Mouse (Mus musculus) activated CD4-positive, CD25-positive, alpha-beta regulatory T cell, adult 4 months (primary cell): Measurements from ENCODE around the gene Schip1. TPM values are rescaled to one million over a fixed set of nuclear protein-coding genes. Genes with fewer than 3 reads are reported as not detected.

Source experiments
- ATAC-seq: one replicate; pipeline ENCODE4 v1.8.0; 2017
- polyA plus RNA-seq, 2 experiments: library from polyadenylated mRNA; unstranded; fragments of 100-300 nt; shearing (Covaris generic); gene quantifications; one replicate each; pipeline ENCODE4 v1.2.1; 2017

Gene Schip1
- polyA plus RNA-seq, 2 experiments from 2014 or later, result 0.22 TPM; not detected in 1

- ATAC-seq, result no peak
Observed at GRCm38 (mm10) chr3:68479266-68479665, 414.7 kb downstream of the Schip1 start.

DNA sequence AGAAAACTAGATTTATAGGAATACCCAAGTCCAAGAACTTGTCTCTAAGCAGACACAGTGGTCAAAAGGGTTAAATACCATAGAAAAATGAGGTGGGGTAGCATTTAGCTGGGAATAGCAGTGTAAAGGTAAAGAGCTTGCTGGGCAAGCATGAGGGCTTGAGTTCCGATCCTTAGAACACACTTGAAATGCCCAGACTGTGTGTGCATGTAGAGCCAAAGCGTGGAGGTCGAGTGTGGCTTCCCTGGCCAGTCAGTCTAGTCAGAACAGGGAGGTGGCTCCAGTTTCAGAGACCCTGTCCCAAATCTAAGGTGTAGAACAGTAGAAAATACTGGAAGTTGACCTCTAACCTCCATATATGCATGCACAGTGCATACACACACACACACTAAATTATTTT is 418.9 kb downstream of the Schip1 start:
- no peak for ATAC-seq

- ATAC-seq, result no peak
Observed at GRCm38 (mm10) chr3:68484021-68484420, 419.4 kb downstream of the Schip1 start.

- ATAC-seq, result no peak
Observed at GRCm38 (mm10) chr3:68484561-68484960, 420.0 kb downstream of the Schip1 start.

DNA sequence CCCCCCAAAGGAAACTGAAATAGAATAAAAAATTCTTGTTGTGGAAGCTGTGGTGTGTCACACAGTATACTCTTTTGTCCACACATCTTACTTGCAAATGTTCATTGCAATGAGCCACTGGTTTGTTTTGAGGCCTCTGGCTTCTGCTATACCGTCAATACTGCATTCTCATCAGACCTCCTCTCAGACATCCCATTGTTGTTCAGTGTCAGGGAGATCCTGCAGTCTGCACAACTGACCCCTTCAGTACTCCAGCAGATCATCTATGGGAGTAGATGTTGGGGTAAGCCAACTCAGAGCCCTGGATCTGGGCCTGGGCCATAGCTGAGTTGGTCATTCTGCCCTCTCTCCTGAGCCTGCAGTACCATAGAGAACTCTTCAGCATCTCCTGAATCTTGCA is 423.0 kb downstream of the Schip1 start:
- no peak for ATAC-seq

GRCm38 (mm10) chr3:68488316-68488715 is 423.7 kb downstream of the Schip1 start:
- no peak for ATAC-seq

DNA sequence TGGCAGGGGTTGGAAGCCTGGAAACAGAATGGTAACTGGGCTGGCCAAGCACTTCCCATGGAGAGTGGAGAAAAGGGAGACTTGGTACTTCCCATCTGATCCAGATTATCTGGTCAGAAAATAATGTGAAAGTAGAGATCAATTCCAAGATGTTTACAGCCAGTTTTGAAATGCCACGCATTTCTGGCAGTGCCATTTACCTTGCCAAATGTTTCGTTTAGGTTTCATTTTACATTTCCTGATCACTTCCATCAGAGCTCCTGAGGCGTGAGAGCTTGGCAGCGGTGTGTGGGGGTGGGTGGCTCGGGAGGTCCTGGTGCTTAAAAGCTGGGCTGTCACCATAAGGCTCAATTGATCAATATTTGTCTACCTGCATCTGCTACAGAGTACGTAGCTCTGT is 426.9 kb downstream of the Schip1 start:
- ATAC-seq, result no peak

DNA sequence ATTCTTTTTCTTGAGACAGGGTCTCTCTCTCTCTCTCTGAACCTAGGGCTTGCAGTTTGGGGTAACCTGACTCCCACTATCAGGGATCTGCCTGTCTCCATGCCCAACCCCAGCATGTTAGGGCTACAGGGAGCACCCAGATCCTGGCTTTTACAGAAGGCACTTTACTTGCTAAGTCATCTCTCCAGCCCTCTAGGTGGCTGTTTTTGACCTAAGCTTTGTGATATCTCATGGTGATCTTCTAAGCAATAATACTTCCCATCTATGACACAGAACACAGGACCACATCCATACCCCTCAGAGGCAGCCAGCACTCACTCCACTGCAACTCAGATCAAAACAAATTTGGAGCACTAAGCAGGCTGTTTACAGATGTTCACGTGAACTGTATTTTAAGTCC is 427.5 kb downstream of the Schip1 start:
- no peak for ATAC-seq

GRCm38 (mm10) chr3:68492513-68492912 is 427.9 kb downstream of the Schip1 start:
- ATAC-seq, result no peak

GRCm38 (mm10) chr3:68493170-68493585 is 428.6 kb downstream of the Schip1 start:
- ATAC-seq, result no peak

GRCm38 (mm10) chr3:68493586-68494295 is 429.1 kb downstream of the Schip1 start:
- ATAC-seq, result no peak

DNA sequence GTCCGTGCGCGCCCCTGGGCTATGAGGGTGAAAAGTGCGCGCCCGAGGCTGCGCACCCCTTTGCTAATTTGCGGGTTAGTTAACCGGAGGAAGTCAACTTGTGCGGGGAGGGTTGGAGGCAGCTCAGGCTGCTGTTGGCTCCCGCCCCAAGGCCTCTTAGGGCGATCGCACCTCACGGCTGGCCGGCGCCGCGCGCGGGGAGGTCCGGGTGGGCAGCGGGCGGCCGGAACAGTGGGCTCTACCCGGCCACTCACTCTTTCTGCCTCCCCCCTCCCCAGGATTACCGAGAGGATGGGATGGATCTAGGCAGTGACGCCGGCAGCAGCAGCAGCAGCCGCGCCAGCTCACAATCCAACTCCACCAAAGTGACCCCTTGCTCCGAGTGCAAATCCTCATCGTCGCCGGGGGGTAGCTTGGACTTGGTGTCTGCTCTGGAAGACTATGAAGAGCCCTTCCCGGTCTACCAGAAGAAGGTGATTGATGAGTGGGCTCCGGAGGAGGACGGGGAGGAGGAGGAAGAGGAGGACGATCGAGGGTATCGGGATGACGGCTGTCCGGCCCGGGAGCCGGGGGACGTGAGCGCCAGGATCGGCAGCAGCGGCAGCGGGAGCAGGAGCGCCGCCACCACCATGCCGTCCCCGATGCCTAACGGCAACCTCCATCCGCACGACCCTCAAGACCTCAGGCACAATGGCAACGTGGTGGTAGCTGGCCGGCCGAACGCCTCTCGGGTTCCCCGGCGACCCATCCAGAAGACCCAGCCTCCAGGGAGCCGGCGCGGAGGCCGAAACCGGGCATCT is 429.9 kb downstream of the Schip1 start:
- no peak for ATAC-seq

DNA sequence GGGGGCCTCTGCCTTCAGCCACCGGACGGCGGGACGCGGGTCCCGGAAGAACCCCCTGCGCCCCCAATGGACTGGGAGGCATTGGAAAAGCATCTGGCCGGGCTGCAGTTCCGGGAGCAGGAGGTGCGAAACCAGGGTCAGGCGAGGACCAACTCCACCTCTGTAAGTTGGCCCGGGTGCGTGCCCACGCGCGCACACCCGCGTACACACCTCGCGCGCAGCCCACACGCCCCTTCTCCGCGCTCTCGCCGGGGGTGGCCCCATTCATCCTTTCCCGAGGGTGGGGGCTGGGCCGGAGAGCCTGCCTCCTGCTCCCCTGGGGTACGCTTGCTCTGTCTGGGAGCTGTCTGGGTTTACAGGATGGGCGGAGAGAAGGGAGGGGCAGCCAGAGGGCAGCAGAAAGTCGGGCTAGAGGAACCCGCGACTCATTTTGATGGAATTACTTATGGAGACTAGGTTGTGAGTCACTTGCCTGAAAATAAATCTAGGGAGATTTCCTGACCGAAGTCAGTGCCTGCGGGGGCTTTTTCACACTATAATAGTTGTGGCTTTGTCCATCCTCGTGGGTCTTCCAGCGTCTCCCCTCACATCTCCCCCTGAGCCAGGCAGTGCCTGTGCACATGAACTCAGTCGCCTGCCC is 430.6 kb downstream of the Schip1 start:
- ATAC-seq, result no peak

DNA sequence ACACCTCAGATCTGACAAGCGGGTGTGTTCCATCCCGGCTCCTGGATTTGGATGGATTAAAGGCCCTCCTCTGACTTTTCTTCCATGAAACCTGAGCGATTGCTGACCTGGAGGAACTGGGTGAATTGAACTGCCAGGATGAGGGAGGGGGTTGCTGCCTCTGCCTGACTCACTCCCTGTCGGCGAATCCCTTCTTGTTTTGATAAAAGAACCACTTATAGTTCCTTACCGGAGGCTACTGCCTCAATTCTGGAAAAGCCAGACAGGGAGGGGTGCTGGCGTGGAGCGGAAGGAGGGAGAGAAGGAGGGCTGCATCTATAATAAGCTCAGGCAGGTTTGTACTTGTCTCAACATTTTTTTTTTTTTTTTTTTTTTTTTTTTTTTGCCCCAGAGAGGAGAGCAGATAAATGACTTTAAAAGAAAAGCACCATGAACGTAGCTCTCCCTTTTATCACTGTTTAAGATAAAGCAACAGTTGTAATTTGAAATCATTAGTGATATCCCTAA is 431.2 kb downstream of the Schip1 start:
- ATAC-seq, result no peak

- ATAC-seq, result no peak
Observed at GRCm38 (mm10) chr3:68496513-68496912, 431.9 kb downstream of the Schip1 start.

- no peak for ATAC-seq
Observed at GRCm38 (mm10) chr3:68499532-68500152, 435.0 kb downstream of the Schip1 start.

DNA sequence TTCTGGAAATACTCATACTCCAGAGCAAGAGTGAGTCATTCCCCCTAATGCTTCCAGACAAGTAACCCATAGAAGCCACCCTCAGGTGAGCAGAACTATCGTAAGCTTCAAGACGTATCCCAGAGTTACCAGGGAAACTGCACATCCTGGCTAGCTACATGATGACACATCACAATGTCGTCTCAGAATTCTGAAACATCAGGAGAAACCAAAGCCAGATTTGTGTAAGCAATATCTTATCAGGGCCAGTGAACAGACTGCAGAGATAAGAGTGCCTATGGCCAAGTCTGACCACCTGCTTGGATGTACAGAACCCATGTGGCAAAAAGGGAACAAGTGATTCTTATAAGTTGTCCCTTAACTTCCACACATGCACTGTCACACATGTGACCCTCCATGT is 440.2 kb downstream of the Schip1 start:
- ATAC-seq, result no peak

GRCm38 (mm10) chr3:68506769-68507318 is 442.2 kb downstream of the Schip1 start:
- no peak for ATAC-seq

DNA sequence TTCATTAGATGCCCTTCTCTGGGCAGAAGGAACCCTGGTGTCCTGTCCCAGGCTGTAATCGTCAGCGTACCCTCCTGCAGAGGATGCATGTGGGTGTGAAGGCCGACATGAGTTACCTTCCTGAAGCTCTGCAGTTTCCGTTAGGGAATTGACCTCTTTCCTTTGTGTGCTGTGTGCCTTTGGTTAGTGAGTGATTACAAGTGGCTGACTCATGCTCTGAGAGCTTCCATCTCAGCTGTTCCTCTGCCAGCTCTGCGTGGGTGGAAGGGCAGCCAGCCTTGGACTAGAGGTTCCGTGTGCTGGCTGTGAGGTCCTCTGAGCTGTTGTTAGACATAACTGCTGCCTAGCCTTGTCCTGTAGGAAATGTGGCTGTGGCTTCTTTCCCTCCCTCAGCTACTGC is 444.0 kb downstream of the Schip1 start:
- ATAC-seq, result no peak

GRCm38 (mm10) chr3:68510872-68511271 is 446.3 kb downstream of the Schip1 start:
- ATAC-seq, result no peak

- ATAC-seq, result no peak
Observed at GRCm38 (mm10) chr3:68511744-68512143, 447.1 kb downstream of the Schip1 start.

DNA sequence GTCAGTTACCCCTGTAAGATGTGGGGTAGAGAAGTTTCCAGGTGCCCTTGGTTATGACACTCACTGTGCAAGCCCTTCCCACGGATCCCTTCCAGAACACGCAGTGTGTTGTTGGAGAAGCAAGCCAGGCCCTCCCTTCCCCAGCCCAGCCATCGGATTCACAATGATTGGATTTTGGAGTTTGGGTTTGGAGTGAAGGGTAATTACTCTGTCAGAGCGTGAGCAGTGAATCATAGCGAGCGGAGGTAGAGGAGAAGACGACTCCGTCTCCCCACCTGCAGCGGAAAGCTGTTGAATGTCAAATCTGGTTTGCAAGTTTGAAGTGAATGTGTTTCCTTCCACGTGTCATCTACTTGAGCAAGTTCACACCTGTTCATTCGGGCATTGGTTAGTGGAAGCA is 447.7 kb downstream of the Schip1 start:
- no peak for ATAC-seq
